Mouse (Mus musculus) limb, embryonic 11.5 days (tissue): ENCODE data around the gene Fggy. TPM values are rescaled to one million over a fixed set of nuclear protein-coding genes. Genes with fewer than 3 reads are reported as not detected.

Experiments used
- ATAC-seq: fragments of 200-750 bp; cut with Nextera tagmentation; 2 replicates; pipeline ENCODE4 v1.8.0; 2017; ENCODE audit warnings: low read depth; ENCODE audit not compliant: insufficient number of reproducible peaks, low FRiP score, low TSS enrichment
- DNase-seq: peaks from one replicate; pipeline ENCODE4 v3.0.0-alpha.2; 2015; ENCODE audit warnings: low spot score
- H3K27ac ChIP-seq: fragments of 300-500 bp; sonication (generic); replicated peaks from 2 replicates; pipeline ENCODE4 v1.5.1; 2014; ENCODE audit warnings: low read depth, mild to moderate bottlenecking, low read length
- H3K27me3 ChIP-seq: fragments of 300-500 bp; sonication (generic); 2 replicates; pipeline ENCODE4 v1.6.1; 2014; ENCODE audit warnings: mild to moderate bottlenecking, low read length, mixed read lengths; ENCODE audit not compliant: control insufficient read depth, insufficient read depth
- H3K36me3 ChIP-seq: fragments of 300-500 bp; sonication (generic); 2 replicates; pipeline ENCODE4 v1.6.1; 2014; ENCODE audit warnings: mild to moderate bottlenecking, low read length, moderate library complexity, mixed read lengths; ENCODE audit not compliant: control insufficient read depth, insufficient read depth
- H3K4me1 ChIP-seq: fragments of 300-500 bp; sonication (generic); 2 replicates; pipeline ENCODE4 v1.6.1; 2014; ENCODE audit warnings: low read length, mixed read lengths; ENCODE audit not compliant: control insufficient read depth, insufficient read depth
- H3K4me2 ChIP-seq: fragments of 300-500 bp; sonication (generic); 2 replicates; pipeline ENCODE4 v1.6.1; 2014; ENCODE audit warnings: low read depth, mild to moderate bottlenecking, moderate library complexity; ENCODE audit not compliant: severe bottlenecking
- H3K4me3 ChIP-seq: fragments of 300-500 bp; sonication (generic); 2 replicates; pipeline ENCODE4 v1.5.1; 2014; ENCODE audit warnings: low read depth, low read length
- H3K9ac ChIP-seq: fragments of 300-500 bp; sonication (generic); 2 replicates; pipeline ENCODE4 v1.6.1; 2014; ENCODE audit warnings: mild to moderate bottlenecking, low read length
- H3K9me3 ChIP-seq: fragments of 300-500 bp; sonication (generic); 2 replicates; pipeline ENCODE4 v1.6.1; 2016; ENCODE audit warnings: low read length; ENCODE audit not compliant: control insufficient read depth
- WGBS: fragments of 180-500 bp; shearing (Covaris S2); extraction: QIAGEN DNeasy Blood & Tissue Kit; methylation state at CpG from one replicate; pipeline ENCODE4 v1.1.7; 2014; 5-methylcytosine and 5-hydroxymethylcytosine counted together
- polyA plus RNA-seq: library from polyadenylated mRNA; unstranded; fragments of >200 nt; fragmentation: Nextera tagmentation; extraction: Ambion mirVana; gene quantifications from 2 replicates; pipeline ENCODE4 v1.2.1, GENCODE M21; 2014

Fggy gene
- polyA plus RNA-seq, 1 experiment from 2014 or later, result 8.4 TPM

DNA sequence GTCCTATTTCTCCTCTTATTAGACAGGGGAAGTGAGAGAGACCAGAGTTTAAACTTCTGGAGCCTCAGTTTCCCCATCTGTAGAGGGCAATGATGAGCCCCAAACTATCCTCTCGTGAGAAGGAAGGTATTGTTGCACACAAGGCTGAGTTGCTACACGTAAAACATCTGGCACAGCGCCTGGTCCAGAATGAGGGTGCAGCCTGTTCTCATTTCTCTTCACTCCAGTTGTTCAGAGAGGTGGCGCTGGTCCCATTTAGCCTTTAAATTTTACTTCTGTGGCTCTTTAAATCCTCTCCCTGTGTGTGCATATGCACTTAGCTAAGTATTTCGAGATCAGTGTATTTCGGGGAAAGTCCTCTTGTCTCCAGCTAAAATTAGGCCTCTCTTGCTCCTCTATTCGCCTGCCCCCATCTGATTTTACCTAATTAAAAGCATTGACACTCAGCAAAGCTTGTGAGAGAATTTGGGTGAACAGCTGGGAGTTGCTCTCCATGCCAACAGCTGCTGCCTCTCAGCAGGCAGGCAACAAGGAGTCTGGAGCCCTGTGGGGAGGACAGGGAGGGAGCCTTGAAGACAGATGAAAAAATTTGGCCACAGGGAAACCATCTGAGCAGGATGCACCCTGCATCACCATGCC lies 340.0 kb downstream of the Fggy start:
- no peak; the same call in 1 of the 2 replicates for ATAC-seq

DNA sequence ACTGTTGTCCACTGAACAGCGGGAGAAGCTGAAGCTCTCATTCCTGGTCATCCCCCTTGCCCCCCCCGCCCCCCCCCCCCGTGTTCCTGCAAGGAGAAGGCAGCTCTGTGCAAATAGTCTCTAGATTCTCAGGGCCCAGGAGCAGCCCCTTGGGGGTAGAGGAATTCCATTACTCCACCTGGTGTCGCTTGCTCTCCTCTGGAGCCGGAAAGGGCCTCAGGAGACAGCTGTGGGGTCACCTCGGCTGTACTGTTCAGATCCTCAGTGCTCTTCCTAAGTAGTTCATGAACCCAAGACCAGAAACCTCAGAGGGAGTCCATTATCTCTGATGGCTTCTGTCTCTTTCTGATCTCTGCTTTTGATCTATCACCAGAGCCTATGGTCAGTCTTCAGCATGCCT lies 341.4 kb downstream of the Fggy start:
- ATAC-seq, result peak; percentile 15; the same call in 1 of the 2 replicates
- Histone ChIP-seq H3K36me3 (no peaks in the 10 kb centered on the region), H3K27ac (no peak overlapping the region), H3K27me3 (no peaks in the 10 kb centered on the region), H3K4me1 (peaks cover 25% of the 10 kb centered on the region), H3K4me2 (no peak overlapping the region), H3K9me3 (no peaks in the 10 kb centered on the region), H3K9ac (no peak overlapping the region), H3K4me3 (no peak overlapping the region)
- no peak for DNase-seq
- WGBS, result 31% methylated on average over 5 of the region's 6 CpGs

More for the DNA sequence above, 340.0 kb downstream of the Fggy start:
- no peaks in the 10 kb centered on the region for H3K27me3 ChIP-seq
- no peaks in the 10 kb centered on the region for H3K9me3 ChIP-seq
- H3K9ac ChIP-seq, result no peak overlapping the region
- WGBS, result 56% methylated on average over 7 of the region's 7 CpGs
- no peak overlapping the region for H3K4me3 ChIP-seq
- H3K4me1 ChIP-seq, result peaks cover 25% of the 10 kb centered on the region
- peak overlapping the region; percentile 50; the same call in 1 of the 2 replicates for H3K27ac ChIP-seq
- H3K36me3 ChIP-seq, result no peaks in the 10 kb centered on the region
- H3K4me2 ChIP-seq, result no peak overlapping the region
- DNase-seq, result no peak

DNA sequence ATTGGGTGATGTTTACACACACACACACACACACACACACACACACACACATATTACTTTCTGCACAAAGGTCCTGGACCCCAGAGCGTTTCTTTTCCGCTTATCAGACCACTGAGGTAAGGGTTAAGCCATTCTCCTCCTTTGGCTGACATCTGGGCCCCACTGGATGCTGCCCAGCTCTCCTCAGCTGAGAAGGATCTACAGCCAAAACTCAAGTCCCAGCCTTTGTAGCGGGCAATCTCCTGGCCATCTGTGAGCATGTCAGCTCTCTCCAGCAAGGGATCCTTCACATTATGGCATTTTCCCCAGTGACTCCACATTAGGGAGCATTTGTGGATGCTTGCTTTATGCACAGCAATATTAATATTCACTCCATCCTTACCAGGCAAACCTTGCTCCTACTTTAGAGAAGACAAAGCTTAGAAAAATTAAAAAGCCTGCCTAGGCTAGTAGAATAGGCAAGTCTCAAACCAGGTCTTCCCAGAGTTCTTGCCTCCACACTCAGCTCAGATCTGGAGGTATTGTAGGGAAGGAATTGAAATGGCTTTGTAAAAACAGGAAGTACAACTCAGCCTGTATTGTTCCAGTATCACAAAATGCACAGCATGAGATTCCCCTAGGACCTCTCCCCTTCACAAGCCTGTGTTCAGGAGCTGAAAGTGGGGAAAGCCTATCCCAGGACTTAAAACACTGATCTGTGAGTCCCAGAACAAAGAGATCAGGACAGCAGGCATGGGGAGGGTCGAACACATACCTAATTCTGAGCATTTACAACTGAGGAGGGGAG lies 342.8 kb downstream of the Fggy start:
- Histone ChIP-seq H3K27me3 (no peaks in the 10 kb centered on the region), H3K27ac (peak overlapping the region; percentile 85), H3K9me3 (no peaks in the 10 kb centered on the region), H3K4me1 (peaks cover 25% of the 10 kb centered on the region), H3K36me3 (no peaks in the 10 kb centered on the region), H3K4me3 (no peak overlapping the region), H3K9ac (peak overlapping the region; percentile 22; the same call in 1 of the 2 replicates), H3K4me2 (no peak overlapping the region)
- 48% methylated on average over 4 of the region's 4 CpGs for WGBS
- DNase-seq (peak; percentile 47), ATAC-seq (no peak)

- DNase-seq (peak; percentile 52), ATAC-seq (peak; percentile 38)
- no peak overlapping the region for H3K9ac ChIP-seq
- no peak overlapping the region for H3K4me2 ChIP-seq
- H3K27ac ChIP-seq, result peak overlapping the region; percentile 85
- H3K4me1 ChIP-seq, result peaks cover 25% of the 10 kb centered on the region
- no peaks in the 10 kb centered on the region for H3K36me3 ChIP-seq
- no peaks in the 10 kb centered on the region for H3K27me3 ChIP-seq
- no peaks in the 10 kb centered on the region for H3K9me3 ChIP-seq
- H3K4me3 ChIP-seq, result no peak overlapping the region
- WGBS, result 26% methylated on average over 1 of the region's 1 CpGs
Measured at GRCm38 (mm10) chr4:95900815-95901214, 343.5 kb downstream of the Fggy start.

- no peak for ATAC-seq
- no peaks in the 10 kb centered on the region; the same call in 1 of the 2 replicates for H3K4me1 ChIP-seq
- no peak overlapping the region for H3K4me3 ChIP-seq
- H3K9me3 ChIP-seq, result no peaks in the 10 kb centered on the region
- no peak overlapping the region for H3K4me2 ChIP-seq
- H3K27ac ChIP-seq, result no peak overlapping the region
- no peak overlapping the region for H3K9ac ChIP-seq
- H3K27me3 ChIP-seq, result no peaks in the 10 kb centered on the region
- DNase-seq, result no peak
- no peaks in the 10 kb centered on the region for H3K36me3 ChIP-seq
Measured at GRCm38 (mm10) chr4:95906141-95906540, 348.8 kb downstream of the Fggy start.

DNA sequence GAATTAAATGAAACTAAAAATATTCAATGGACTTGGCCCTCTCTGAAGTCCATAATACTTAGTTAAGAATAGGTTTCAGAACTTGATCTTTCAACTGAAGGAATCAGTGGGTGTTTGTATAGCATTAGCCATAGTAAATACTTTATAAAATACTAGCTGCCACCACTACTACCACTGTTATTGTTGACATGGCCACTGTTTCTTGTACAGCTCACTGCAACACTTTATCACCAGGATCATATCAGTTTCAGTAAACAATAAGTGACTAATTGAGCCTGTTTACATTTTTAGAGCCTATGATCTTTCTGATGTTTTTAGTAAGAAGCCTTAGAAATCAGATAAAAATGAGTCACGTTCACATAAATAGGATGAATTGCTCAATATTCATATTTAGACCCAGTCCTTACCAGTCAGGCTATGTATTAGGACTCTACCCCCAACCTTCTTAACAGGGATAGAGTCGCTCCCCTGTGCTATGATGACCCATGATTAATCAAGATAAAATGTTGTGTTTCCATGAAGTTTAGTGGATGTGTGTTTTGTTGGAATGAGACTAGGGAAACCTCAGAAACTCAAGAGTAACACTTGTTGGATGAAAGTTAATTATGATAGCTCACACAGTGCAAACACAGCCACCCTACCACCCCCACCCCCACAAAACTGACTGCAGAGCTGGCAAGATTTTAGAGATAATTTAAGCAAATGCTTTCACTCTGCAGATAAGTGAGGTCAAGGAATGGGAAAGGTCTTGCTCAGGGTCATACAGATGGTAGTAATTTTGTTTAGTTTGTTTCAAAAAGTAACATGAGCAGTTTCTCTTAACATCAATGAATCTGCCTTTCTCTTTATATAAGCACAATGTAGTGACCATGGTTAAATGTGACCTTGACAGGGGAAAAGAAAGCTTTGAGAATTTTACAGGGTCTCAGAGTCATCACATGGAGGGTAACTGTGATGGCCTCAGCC lies 352.7 kb downstream of the Fggy start:
- no peaks in the 10 kb centered on the region for H3K36me3 ChIP-seq
- H3K4me2 ChIP-seq, result no peak overlapping the region
- DNase-seq (no peak), ATAC-seq (no peak)
- H3K9ac ChIP-seq, result no peak overlapping the region
- H3K4me1 ChIP-seq, result no peaks in the 10 kb centered on the region
- no peaks in the 10 kb centered on the region for H3K9me3 ChIP-seq
- H3K4me3 ChIP-seq, result no peak overlapping the region
- 80% methylated on average over 2 of the region's 2 CpGs for WGBS
- H3K27ac ChIP-seq, result no peak overlapping the region
- H3K27me3 ChIP-seq, result no peaks in the 10 kb centered on the region

GRCm38 (mm10) chr4:95913026-95913425 lies 355.7 kb downstream of the Fggy start:
- Histone ChIP-seq H3K36me3 (no peaks in the 10 kb centered on the region), H3K4me3 (no peak overlapping the region), H3K27ac (no peak overlapping the region), H3K4me1 (no peaks in the 10 kb centered on the region), H3K27me3 (no peaks in the 10 kb centered on the region), H3K9ac (no peak overlapping the region), H3K4me2 (no peak overlapping the region), H3K9me3 (no peaks in the 10 kb centered on the region)
- no peak for ATAC-seq
- DNase-seq, result no peak
- 91% methylated on average over 1 of the region's 1 CpGs for WGBS
